Mouse (Mus musculus): Measurements from ENCODE around the gene Cideb. TPM values are rescaled to one million over a fixed set of nuclear protein-coding genes. Genes with fewer than 3 reads are reported as not detected.

The Cideb gene
- polyA plus RNA-seq, 1 experiment: not detected

- H3K9me3 ChIP-seq (replicated peaks; ENCODE audit: control insufficient read depth, insufficient read depth, low read length, poor library complexity, severe bottlenecking): no peaks in the 10 kb centered on the region
- peak within 1 kb of the TSS; percentile 91 for H3K4me3 ChIP-seq (ENCODE audit: low read depth, low read length)
- H3K27me3 ChIP-seq (ENCODE audit: control insufficient read depth, insufficient read depth, low read length, poor library complexity, severe bottlenecking): no peaks in the 10 kb centered on the region
- H3K9ac ChIP-seq (ENCODE audit: low read depth, poor library complexity, severe bottlenecking): peak within 1 kb of the TSS; percentile 58
- no peak within 1 kb of the TSS for H3K27ac ChIP-seq (ENCODE audit: insufficient read depth, low read length)
- H3K36me3 ChIP-seq (ENCODE audit: control insufficient read depth, insufficient read depth, low read length, poor library complexity, severe bottlenecking): peaks cover 19% of the 10 kb centered on the region
- TF ChIP-seq POLR2A (IDR thresholded peaks at IDR 0.05; ENCODE audit: insufficient read depth, low read length) (peak; percentile 39), EP300 (IDR thresholded peaks at IDR 0.05; ENCODE audit: insufficient read depth, low read depth, low read length) (no peak), CTCF (IDR thresholded peaks at IDR 0.05; ENCODE audit: low read depth, low read length) (no peak)
- no peaks in the 10 kb centered on the region for H3K4me1 ChIP-seq (ENCODE audit: control insufficient read depth, insufficient read depth, low read length)
Observed at GRCm38 (mm10) chr14:55745180-55745860, 12.9 kb downstream of the Cideb start, which contains the start of the genes Dhrs1 and Nop9. Gene Dhrs1 (minus strand): TSS chr14:55745690. Gene Nop9 (plus strand): TSS chr14:55745693.

- Histone ChIP-seq H3K9me3 (replicated peaks; ENCODE audit: control insufficient read depth, insufficient read depth, low read length, poor library complexity, severe bottlenecking) (no peaks in the 10 kb centered on the region), H3K4me3 (ENCODE audit: low read depth, low read length) (no peak overlapping the region), H3K27me3 (ENCODE audit: control insufficient read depth, insufficient read depth, low read length, poor library complexity, severe bottlenecking) (no peaks in the 10 kb centered on the region), H3K27ac (ENCODE audit: insufficient read depth, low read length) (no peak overlapping the region), H3K4me1 (ENCODE audit: control insufficient read depth, insufficient read depth, low read length) (no peaks in the 10 kb centered on the region), H3K36me3 (ENCODE audit: control insufficient read depth, insufficient read depth, low read length, poor library complexity, severe bottlenecking) (peaks cover 9% of the 10 kb centered on the region; the same call in 1 of the 2 replicates), H3K9ac (ENCODE audit: low read depth, poor library complexity, severe bottlenecking) (no peak overlapping the region)
- TF ChIP-seq CTCF (IDR thresholded peaks at IDR 0.05; ENCODE audit: low read depth, low read length) (peak; percentile 97), EP300 (IDR thresholded peaks at IDR 0.05; ENCODE audit: insufficient read depth, low read depth, low read length) (no peak), POLR2A (IDR thresholded peaks at IDR 0.05; ENCODE audit: insufficient read depth, low read length) (no peak)
Observed at GRCm38 (mm10) chr14:55743711-55744110, 14.5 kb downstream of the Cideb start.

- Histone ChIP-seq H3K36me3 (ENCODE audit: control insufficient read depth, insufficient read depth, low read length, poor library complexity, severe bottlenecking) (no peaks in the 10 kb centered on the region; the same call in 1 of the 2 replicates), H3K27ac (ENCODE audit: insufficient read depth, low read length) (no peak overlapping the region), H3K4me3 (ENCODE audit: low read depth, low read length) (no peak overlapping the region), H3K27me3 (ENCODE audit: control insufficient read depth, insufficient read depth, low read length, poor library complexity, severe bottlenecking) (no peaks in the 10 kb centered on the region), H3K9ac (ENCODE audit: low read depth, poor library complexity, severe bottlenecking) (no peak overlapping the region), H3K9me3 (replicated peaks; ENCODE audit: control insufficient read depth, insufficient read depth, low read length, poor library complexity, severe bottlenecking) (no peaks in the 10 kb centered on the region), H3K4me1 (ENCODE audit: control insufficient read depth, insufficient read depth, low read length) (no peaks in the 10 kb centered on the region)
- no peak for TF ChIP-seq POLR2A (IDR thresholded peaks at IDR 0.05; ENCODE audit: insufficient read depth, low read length)
- TF ChIP-seq EP300 (IDR thresholded peaks at IDR 0.05; ENCODE audit: insufficient read depth, low read depth, low read length): no peak
- no peak for TF ChIP-seq CTCF (IDR thresholded peaks at IDR 0.05; ENCODE audit: low read depth, low read length)
Observed at GRCm38 (mm10) chr14:55737086-55737687, 21.1 kb downstream of the Cideb start.

- TF ChIP-seq CTCF (IDR thresholded peaks at IDR 0.05; ENCODE audit: low read depth, low read length): no peak
- TF ChIP-seq POLR2A (IDR thresholded peaks at IDR 0.05; ENCODE audit: insufficient read depth, low read length): no peak
- TF ChIP-seq EP300 (IDR thresholded peaks at IDR 0.05; ENCODE audit: insufficient read depth, low read depth, low read length): no peak
- Histone ChIP-seq H3K9me3 (replicated peaks; ENCODE audit: control insufficient read depth, insufficient read depth, low read length, poor library complexity, severe bottlenecking) (no peaks in the 10 kb centered on the region), H3K4me1 (ENCODE audit: control insufficient read depth, insufficient read depth, low read length) (no peaks in the 10 kb centered on the region), H3K27ac (ENCODE audit: insufficient read depth, low read length) (no peak overlapping the region), H3K27me3 (ENCODE audit: control insufficient read depth, insufficient read depth, low read length, poor library complexity, severe bottlenecking) (no peaks in the 10 kb centered on the region), H3K9ac (ENCODE audit: low read depth, poor library complexity, severe bottlenecking) (no peak overlapping the region), H3K36me3 (ENCODE audit: control insufficient read depth, insufficient read depth, low read length, poor library complexity, severe bottlenecking) (no peaks in the 10 kb centered on the region; the same call in 1 of the 2 replicates), H3K4me3 (ENCODE audit: low read depth, low read length) (no peak overlapping the region)
Observed at GRCm38 (mm10) chr14:55735758-55736157, 22.5 kb downstream of the Cideb start.

- no peak overlapping the region for H3K9ac ChIP-seq (ENCODE audit: low read depth, poor library complexity, severe bottlenecking)
- no peak for TF ChIP-seq EP300 (IDR thresholded peaks at IDR 0.05; ENCODE audit: insufficient read depth, low read depth, low read length)
- no peak for TF ChIP-seq POLR2A (IDR thresholded peaks at IDR 0.05; ENCODE audit: insufficient read depth, low read length)
- TF ChIP-seq CTCF (IDR thresholded peaks at IDR 0.05; ENCODE audit: low read depth, low read length): no peak
Observed at GRCm38 (mm10) chr14:55735334-55735733, 22.9 kb downstream of the Cideb start.

GRCm38 (mm10) chr14:55734869-55735268 lies 23.4 kb downstream of the Cideb start:
- no peak overlapping the region for H3K27ac ChIP-seq (ENCODE audit: insufficient read depth, low read length)

More at GRCm38 (mm10) chr14:55735334-55735733, 22.9 kb downstream of the Cideb start:
- Histone ChIP-seq H3K27me3 (ENCODE audit: control insufficient read depth, insufficient read depth, low read length, poor library complexity, severe bottlenecking) (no peaks in the 10 kb centered on the region), H3K4me3 (ENCODE audit: low read depth, low read length) (no peak overlapping the region), H3K9me3 (replicated peaks; ENCODE audit: control insufficient read depth, insufficient read depth, low read length, poor library complexity, severe bottlenecking) (no peaks in the 10 kb centered on the region), H3K36me3 (ENCODE audit: control insufficient read depth, insufficient read depth, low read length, poor library complexity, severe bottlenecking) (no peaks in the 10 kb centered on the region; the same call in 1 of the 2 replicates), H3K27ac (ENCODE audit: insufficient read depth, low read length) (no peak overlapping the region), H3K4me1 (ENCODE audit: control insufficient read depth, insufficient read depth, low read length) (no peaks in the 10 kb centered on the region)

More at GRCm38 (mm10) chr14:55734869-55735268, 23.4 kb downstream of the Cideb start:
- Histone ChIP-seq H3K36me3 (ENCODE audit: control insufficient read depth, insufficient read depth, low read length, poor library complexity, severe bottlenecking) (no peaks in the 10 kb centered on the region; the same call in 1 of the 2 replicates), H3K4me1 (ENCODE audit: control insufficient read depth, insufficient read depth, low read length) (no peaks in the 10 kb centered on the region), H3K4me3 (ENCODE audit: low read depth, low read length) (no peak overlapping the region), H3K9me3 (replicated peaks; ENCODE audit: control insufficient read depth, insufficient read depth, low read length, poor library complexity, severe bottlenecking) (no peaks in the 10 kb centered on the region), H3K27me3 (ENCODE audit: control insufficient read depth, insufficient read depth, low read length, poor library complexity, severe bottlenecking) (no peaks in the 10 kb centered on the region), H3K9ac (ENCODE audit: low read depth, poor library complexity, severe bottlenecking) (no peak overlapping the region)
- TF ChIP-seq POLR2A (IDR thresholded peaks at IDR 0.05; ENCODE audit: insufficient read depth, low read length) (no peak), EP300 (IDR thresholded peaks at IDR 0.05; ENCODE audit: insufficient read depth, low read depth, low read length) (no peak)
